Mouse (Mus musculus) limb, embryonic 15.5 days (tissue): ENCODE measurements around the gene Hnrnpl. TPM values are rescaled to one million over a fixed set of nuclear protein-coding genes. Genes with fewer than 3 reads are reported as not detected.

Experiments
- ATAC-seq: fragments of 200-750 bp; cut with Nextera tagmentation; 2 replicates; pipeline ENCODE4 v1.8.0; 2017; ENCODE audit warnings: low read depth, moderate TSS enrichment; ENCODE audit not compliant: insufficient number of reproducible peaks, low FRiP score, low TSS enrichment
- H3K27ac ChIP-seq: fragments of 300-500 bp; sonication (generic); 2 replicates; pipeline ENCODE4 v1.5.1; 2015; ENCODE audit warnings: moderate library complexity, mild to moderate bottlenecking, inconsistent platforms
- H3K27me3 ChIP-seq: fragments of 300-500 bp; sonication (generic); 2 replicates; pipeline ENCODE4 v1.6.1; 2015; ENCODE audit warnings: inconsistent platforms
- H3K36me3 ChIP-seq: fragments of 300-500 bp; sonication (generic); 2 replicates; pipeline ENCODE4 v1.6.1; 2015; ENCODE audit warnings: inconsistent platforms
- H3K4me1 ChIP-seq: fragments of 300-500 bp; sonication (generic); 2 replicates; pipeline ENCODE4 v1.6.1; 2015; ENCODE audit warnings: inconsistent platforms
- H3K4me2 ChIP-seq: fragments of 300-500 bp; sonication (generic); 2 replicates; pipeline ENCODE4 v1.6.1; 2015; ENCODE audit warnings: mild to moderate bottlenecking, inconsistent platforms
- H3K4me3 ChIP-seq: fragments of 300-500 bp; sonication (generic); 2 replicates; pipeline ENCODE4 v1.5.1; 2015; ENCODE audit warnings: mild to moderate bottlenecking, inconsistent platforms
- H3K9ac ChIP-seq: fragments of 300-500 bp; sonication (generic); 2 replicates; pipeline ENCODE4 v1.6.1; 2015; ENCODE audit warnings: inconsistent platforms
- H3K9me3 ChIP-seq: fragments of 300-500 bp; sonication (generic); 2 replicates; pipeline ENCODE4 v1.6.1; 2016; ENCODE audit warnings: inconsistent platforms
- WGBS: fragments of 180-500 bp; shearing (Covaris S2); methylation state at CpG from one replicate; pipeline ENCODE4 v1.1.7; 2015; 5-methylcytosine and 5-hydroxymethylcytosine counted together
- polyA plus RNA-seq: library from polyadenylated mRNA; unstranded; fragments of >200 nt; fragmentation: Nextera tagmentation; extraction: Ambion mirVana; gene quantifications from 2 replicates; pipeline ENCODE4 v1.2.1, GENCODE M21; 2015

Hnrnpl gene
- polyA plus RNA-seq, 1 experiment from 2014 or later: 221 TPM

GRCm38 (mm10) chr7:28816201-28816600 is 7.9 kb downstream of the Hnrnpl start:
- Histone ChIP-seq H3K27ac (no peak overlapping the region), H3K4me1 (peaks cover 52% of the 10 kb centered on the region), H3K36me3 (peaks cover 89% of the 10 kb centered on the region), H3K9ac (no peak overlapping the region), H3K4me3 (no peak overlapping the region), H3K9me3 (no peaks in the 10 kb centered on the region), H3K27me3 (no peaks in the 10 kb centered on the region), H3K4me2 (no peak overlapping the region)
- WGBS: 83% methylated on average over 9 of the region's 9 CpGs
- no peak for ATAC-seq

GRCm38 (mm10) chr7:28816920-28817319 is 8.6 kb downstream of the Hnrnpl start:
- H3K9me3 ChIP-seq: no peaks in the 10 kb centered on the region
- H3K4me3 ChIP-seq: no peak overlapping the region
- 92% methylated on average over 10 of the region's 10 CpGs for WGBS
- H3K4me1 ChIP-seq: peaks cover 54% of the 10 kb centered on the region
- ATAC-seq: no peak
- no peak overlapping the region for H3K9ac ChIP-seq
- H3K27ac ChIP-seq: no peak overlapping the region
- H3K4me2 ChIP-seq: no peak overlapping the region
- no peaks in the 10 kb centered on the region for H3K27me3 ChIP-seq
- H3K36me3 ChIP-seq: peaks cover 96% of the 10 kb centered on the region

- no peak overlapping the region for H3K4me3 ChIP-seq
- H3K4me1 ChIP-seq: peaks cover 48% of the 10 kb centered on the region
- H3K36me3 ChIP-seq: peaks cover 97% of the 10 kb centered on the region
- no peak overlapping the region for H3K4me2 ChIP-seq
- no peak for ATAC-seq
- H3K27ac ChIP-seq: no peak overlapping the region
- H3K27me3 ChIP-seq: no peaks in the 10 kb centered on the region
- H3K9ac ChIP-seq: no peak overlapping the region
- WGBS: 71% methylated on average over 6 of the region's 6 CpGs
- no peaks in the 10 kb centered on the region for H3K9me3 ChIP-seq
Observed at GRCm38 (mm10) chr7:28817524-28817923, 9.2 kb downstream of the Hnrnpl start.

- Histone ChIP-seq H3K36me3 (peaks cover 98% of the 10 kb centered on the region), H3K9ac (no peak overlapping the region), H3K27me3 (no peaks in the 10 kb centered on the region), H3K4me2 (no peak overlapping the region), H3K9me3 (no peaks in the 10 kb centered on the region), H3K27ac (no peak overlapping the region), H3K4me1 (peaks cover 44% of the 10 kb centered on the region), H3K4me3 (no peak overlapping the region)
- no peak for ATAC-seq
- 71% methylated on average over 4 of the region's 4 CpGs for WGBS
Observed at GRCm38 (mm10) chr7:28817957-28818356, 9.6 kb downstream of the Hnrnpl start.

GRCm38 (mm10) chr7:28818436-28818835 is 10.1 kb downstream of the Hnrnpl start:
- Histone ChIP-seq H3K4me1 (peaks cover 41% of the 10 kb centered on the region), H3K4me2 (no peak overlapping the region), H3K4me3 (no peak overlapping the region), H3K36me3 (peaks cover 96% of the 10 kb centered on the region), H3K27ac (no peak overlapping the region), H3K9me3 (no peaks in the 10 kb centered on the region), H3K9ac (no peak overlapping the region), H3K27me3 (no peaks in the 10 kb centered on the region)
- ATAC-seq: no peak
- 86% methylated on average over 18 of the region's 18 CpGs for WGBS

GRCm38 (mm10) chr7:28818861-28819452 is 10.6 kb downstream of the Hnrnpl start:
- Histone ChIP-seq H3K36me3 (peaks cover 91% of the 10 kb centered on the region), H3K4me3 (no peak overlapping the region), H3K27ac (no peak overlapping the region), H3K9me3 (no peaks in the 10 kb centered on the region), H3K4me2 (no peak overlapping the region), H3K4me1 (peaks cover 37% of the 10 kb centered on the region), H3K27me3 (no peaks in the 10 kb centered on the region), H3K9ac (no peak overlapping the region)
- no peak for ATAC-seq
- WGBS: 87% methylated on average over 4 of the region's 4 CpGs

- WGBS: 82% methylated on average over 4 of the region's 4 CpGs
Observed at GRCm38 (mm10) chr7:28819571-28819970, 11.2 kb downstream of the Hnrnpl start.

GRCm38 (mm10) chr7:28820358-28821260 is 12.3 kb downstream of the Hnrnpl start:
- no peak for ATAC-seq
- Histone ChIP-seq H3K4me3 (no peak overlapping the region), H3K27me3 (no peaks in the 10 kb centered on the region), H3K9me3 (no peaks in the 10 kb centered on the region), H3K36me3 (peaks cover 75% of the 10 kb centered on the region), H3K27ac (peak overlapping the region; percentile 50), H3K9ac (no peak overlapping the region), H3K4me2 (no peak overlapping the region), H3K4me1 (peaks cover 36% of the 10 kb centered on the region)
- 77% methylated on average over 12 of the region's 12 CpGs for WGBS

More at GRCm38 (mm10) chr7:28819571-28819970, 11.2 kb downstream of the Hnrnpl start:
- Histone ChIP-seq H3K27ac (no peak overlapping the region; the same call in 1 of the 2 replicates), H3K4me2 (no peak overlapping the region), H3K9ac (no peak overlapping the region), H3K36me3 (peaks cover 85% of the 10 kb centered on the region), H3K4me3 (no peak overlapping the region), H3K27me3 (no peaks in the 10 kb centered on the region), H3K9me3 (no peaks in the 10 kb centered on the region), H3K4me1 (peaks cover 37% of the 10 kb centered on the region)
- no peak for ATAC-seq

GRCm38 (mm10) chr7:28821261-28821831 is 13.0 kb downstream of the Hnrnpl start:
- no peaks in the 10 kb centered on the region for H3K27me3 ChIP-seq
- H3K27ac ChIP-seq: peak overlapping the region; percentile 50; the same call in 1 of the 2 replicates
- H3K4me1 ChIP-seq: peaks cover 36% of the 10 kb centered on the region
- no peak overlapping the region for H3K4me2 ChIP-seq
- peaks cover 67% of the 10 kb centered on the region for H3K36me3 ChIP-seq
- H3K4me3 ChIP-seq: no peak overlapping the region
- no peaks in the 10 kb centered on the region for H3K9me3 ChIP-seq
- H3K9ac ChIP-seq: no peak overlapping the region
- no peak for ATAC-seq
- WGBS: 75% methylated on average over 10 of the region's 10 CpGs

GRCm38 (mm10) chr7:28822556-28822955 is 14.2 kb downstream of the Hnrnpl start:
- Histone ChIP-seq H3K4me2 (no peak overlapping the region), H3K9ac (no peak overlapping the region), H3K27me3 (no peaks in the 10 kb centered on the region), H3K27ac (peak overlapping the region; percentile 92), H3K4me3 (no peak overlapping the region), H3K9me3 (no peaks in the 10 kb centered on the region), H3K36me3 (peaks cover 55% of the 10 kb centered on the region), H3K4me1 (peaks cover 34% of the 10 kb centered on the region)
- no peak for ATAC-seq
- 71% methylated on average over 1 of the region's 1 CpGs for WGBS

- H3K4me1 ChIP-seq: peaks cover 29% of the 10 kb centered on the region
- H3K9me3 ChIP-seq: no peaks in the 10 kb centered on the region
- no peak overlapping the region for H3K4me3 ChIP-seq
- H3K27ac ChIP-seq: peak overlapping the region; percentile 92
- no peak overlapping the region for H3K4me2 ChIP-seq
- H3K27me3 ChIP-seq: no peaks in the 10 kb centered on the region
- 49% methylated on average over 10 of the region's 10 CpGs for WGBS
- H3K9ac ChIP-seq: no peak overlapping the region
- peaks cover 48% of the 10 kb centered on the region for H3K36me3 ChIP-seq
- no peak for ATAC-seq
Observed at GRCm38 (mm10) chr7:28822993-28823903, 14.9 kb downstream of the Hnrnpl start.
